Mouse (Mus musculus) cerebellum, postnatal 36 days (tissue): ENCODE measurements around the gene Chrna1.

Source experiments
- DNase-seq, 2 experiments: peaks; one replicate each; pipeline ENCODE4 v3.0.0; 2021 to 2022; ENCODE audit warnings: mixed read lengths in 2 of 2

The Chrna1 gene

GRCm38 (mm10) chr2:73580166-73580565 lies at the start of gene Chrna1:
Chrna1 (minus strand) TSS chr2:73580338.
- DNase-seq: no peak

- no peak for DNase-seq
Measured at GRCm38 (mm10) chr2:73618486-73619052, 38.4 kb upstream of the Chrna1 start.

GRCm38 (mm10) chr2:73616434-73617057 lies 36.4 kb upstream of the Chrna1 start:
- DNase-seq: no peak

- DNase-seq: no peak
Measured at GRCm38 (mm10) chr2:73615456-73615855, 35.3 kb upstream of the Chrna1 start.

GRCm38 (mm10) chr2:73614303-73614702 lies 34.2 kb upstream of the Chrna1 start:
- no peak for DNase-seq

- no peak for DNase-seq
Measured at GRCm38 (mm10) chr2:73612941-73613340, 32.8 kb upstream of the Chrna1 start.

GRCm38 (mm10) chr2:73612367-73612914 lies 32.3 kb upstream of the Chrna1 start:
- no peak for DNase-seq

- no peak for DNase-seq
Measured at GRCm38 (mm10) chr2:73611798-73612197, 31.7 kb upstream of the Chrna1 start.

- DNase-seq: no peak
Measured at GRCm38 (mm10) chr2:73609724-73610210, 29.6 kb upstream of the Chrna1 start.

GRCm38 (mm10) chr2:73609067-73609723 lies 29.1 kb upstream of the Chrna1 start:
- no peak for DNase-seq

GRCm38 (mm10) chr2:73608391-73608790 lies 28.3 kb upstream of the Chrna1 start:
- no peak for DNase-seq

GRCm38 (mm10) chr2:73607609-73608008 lies 27.5 kb upstream of the Chrna1 start:
- DNase-seq: no peak

- no peak for DNase-seq
Measured at GRCm38 (mm10) chr2:73607146-73607545, 27.0 kb upstream of the Chrna1 start.

- no peak for DNase-seq
Measured at GRCm38 (mm10) chr2:73606616-73607015, 26.5 kb upstream of the Chrna1 start.

- no peak for DNase-seq
Measured at GRCm38 (mm10) chr2:73605077-73605476, 24.9 kb upstream of the Chrna1 start.

GRCm38 (mm10) chr2:73604579-73604978 lies 24.4 kb upstream of the Chrna1 start:
- DNase-seq: no peak

GRCm38 (mm10) chr2:73600650-73601049 lies 20.5 kb upstream of the Chrna1 start:
- DNase-seq: no peak

- no peak for DNase-seq
Measured at GRCm38 (mm10) chr2:73597772-73598171, 17.6 kb upstream of the Chrna1 start.

- DNase-seq: no peak
Measured at GRCm38 (mm10) chr2:73596786-73597185, 16.6 kb upstream of the Chrna1 start.

- DNase-seq: no peak
Measured at GRCm38 (mm10) chr2:73596326-73596725, 16.2 kb upstream of the Chrna1 start.

- no peak for DNase-seq
Measured at GRCm38 (mm10) chr2:73593101-73593439, 12.9 kb upstream of the Chrna1 start.

GRCm38 (mm10) chr2:73592231-73593100 lies 12.3 kb upstream of the Chrna1 start:
- no peak for DNase-seq

- no peak for DNase-seq
Measured at GRCm38 (mm10) chr2:73591246-73591645, 11.1 kb upstream of the Chrna1 start.
